20 mouse cellular contexts compared by ENCODE assay signal in genomic region chr15:86415951-86416350, GRCm38 (mm10).
A peak's percentile ranks its signal among the peaks of the same experiment; 100 is the strongest.
DNase-seq lines count a peak whose midpoint lies in the region; ATAC-seq lines count a peak whose summit lies in the region.
"Had no signal": no experiment of that assay in that cellular context is flagged by ENCODE, and none has a peak within 500 bp of the region (broad histone marks: within the 10 kb centered on the region; RNA-seq: fewer than 3 reads in every experiment).

No protein-coding gene starts in this region.

- peak overlapping the region; percentile 70 for H3K27ac ChIP-seq in midbrain, embryonic 10.5 days (replicated peaks)
- no peak overlapping the region for H3K27ac ChIP-seq in midbrain, embryonic 11.5 days (ENCODE audit: low read depth, low read length)
- H3K27ac ChIP-seq in hindbrain, embryonic 12.5 days = peak overlapping the region; percentile 76
- peak overlapping the region; percentile 68 for H3K27ac ChIP-seq in midbrain, embryonic 15.5 days
- H3K27ac ChIP-seq: embryonic facial prominence, embryonic 15.5 days; heart, embryonic 10.5 days; kidney, postnatal 0 days; liver, embryonic 12.5 days; lung, embryonic 15.5 days had no signal

- H3K4me3 ChIP-seq in midbrain, embryonic 10.5 days = no peak overlapping the region
- no peak overlapping the region for H3K4me3 ChIP-seq in midbrain, embryonic 11.5 days (ENCODE audit: low read depth, low read length)
- no peak overlapping the region for H3K4me3 ChIP-seq in hindbrain, embryonic 12.5 days
- H3K4me3 ChIP-seq in midbrain, embryonic 15.5 days = no peak overlapping the region
- H3K4me3 ChIP-seq: embryonic facial prominence, embryonic 15.5 days; heart, embryonic 10.5 days; liver, embryonic 12.5 days; lung, embryonic 15.5 days had no signal

- ATAC-seq in midbrain, embryonic 11.5 days (ENCODE audit: low FRiP score) = no peak
- peak; percentile 49; the same call in 1 of the 2 replicates for ATAC-seq in hindbrain, embryonic 12.5 days (ENCODE audit: low FRiP score)
- 0 out of 2 replicates have a peak, but pooled peaks have one; percentile 57 for ATAC-seq in midbrain, embryonic 15.5 days (replicated peaks)
- ATAC-seq in megakaryocyte, adult 5-6 weeks (ENCODE audit: poor library complexity, severe bottlenecking) = no peak
- ATAC-seq: intestine, embryonic 16.5 days; liver, embryonic 12.5 days had no signal

- no peak overlapping the region for H3K9ac ChIP-seq in midbrain, embryonic 11.5 days (ENCODE audit: low read length)
- H3K9ac ChIP-seq in hindbrain, embryonic 12.5 days = no peak overlapping the region
- H3K9ac ChIP-seq in midbrain, embryonic 15.5 days = no peak overlapping the region
- H3K9ac ChIP-seq: embryonic facial prominence, embryonic 15.5 days; liver, embryonic 12.5 days; lung, embryonic 15.5 days had no signal

- WGBS in midbrain, embryonic 10.5 days = 51% methylated on average over 6 of the region's 6 CpGs
- WGBS in midbrain, embryonic 11.5 days = 28% methylated on average over 6 of the region's 6 CpGs
- WGBS in hindbrain, embryonic 12.5 days = 36% methylated on average over 6 of the region's 6 CpGs
- 13% methylated on average over 6 of the region's 6 CpGs for WGBS in midbrain, embryonic 15.5 days

- no peaks in the 10 kb centered on the region for H3K36me3 ChIP-seq in midbrain, embryonic 10.5 days
- no peaks in the 10 kb centered on the region for H3K36me3 ChIP-seq in midbrain, embryonic 11.5 days (ENCODE audit: control insufficient read depth, insufficient read depth, low read length)
- no peaks in the 10 kb centered on the region for H3K36me3 ChIP-seq in hindbrain, embryonic 12.5 days
- H3K36me3 ChIP-seq in midbrain, embryonic 15.5 days (replicated peaks) = no peaks in the 10 kb centered on the region
- H3K36me3 ChIP-seq: embryonic facial prominence, embryonic 15.5 days; heart, embryonic 10.5 days; liver, embryonic 12.5 days; lung, embryonic 15.5 days had no signal

- peaks cover 12% of the 10 kb centered on the region for H3K27me3 ChIP-seq in midbrain, embryonic 10.5 days (ENCODE audit: low read depth, poor library complexity, severe bottlenecking)
- H3K27me3 ChIP-seq in midbrain, embryonic 11.5 days (ENCODE audit: control insufficient read depth, insufficient read depth, low read length) = no peaks in the 10 kb centered on the region
- H3K27me3 ChIP-seq in hindbrain, embryonic 12.5 days = peaks cover 7% of the 10 kb centered on the region
- no peaks in the 10 kb centered on the region for H3K27me3 ChIP-seq in midbrain, embryonic 15.5 days (replicated peaks)
- H3K27me3 ChIP-seq: embryonic facial prominence, embryonic 15.5 days; liver, embryonic 12.5 days; lung, embryonic 15.5 days had no signal

- DNase-seq in midbrain, embryonic 10.5 days (ENCODE audit: low spot score) = no peak
- no peak for DNase-seq in midbrain, embryonic 11.5 days (ENCODE audit: low spot score, missing footprints)
- DNase-seq in layer of hippocampus, adult 9-10 months (ENCODE audit: low spot score) = no peak
- no peak for DNase-seq in cerebellum, postnatal 10 days
- DNase-seq in thymus, postnatal 36 days = no peak
- DNase-seq: adrenal gland, postnatal 36 days; gastrocnemius, postnatal 25 days; layer of hippocampus, adult 9-11 months; left cerebral cortex, postnatal 4 days; right cerebral cortex, adult 18-20 months; thymus, postnatal 4 days had no signal

- H3K4me2 ChIP-seq in midbrain, embryonic 11.5 days = no peak overlapping the region
- no peak overlapping the region for H3K4me2 ChIP-seq in hindbrain, embryonic 12.5 days (replicated peaks)
- no peak overlapping the region for H3K4me2 ChIP-seq in midbrain, embryonic 15.5 days
- H3K4me2 ChIP-seq: embryonic facial prominence, embryonic 15.5 days; liver, embryonic 12.5 days; lung, embryonic 15.5 days had no signal

- H3K4me1 ChIP-seq in midbrain, embryonic 10.5 days = peaks cover 59% of the 10 kb centered on the region
- peaks cover 30% of the 10 kb centered on the region for H3K4me1 ChIP-seq in midbrain, embryonic 11.5 days (ENCODE audit: control insufficient read depth, insufficient read depth, low read length)
- H3K4me1 ChIP-seq in hindbrain, embryonic 12.5 days = peaks cover 60% of the 10 kb centered on the region
- H3K4me1 ChIP-seq in midbrain, embryonic 15.5 days = peaks cover 27% of the 10 kb centered on the region
- H3K4me1 ChIP-seq: embryonic facial prominence, embryonic 15.5 days; lung, embryonic 15.5 days had no signal

- no peaks in the 10 kb centered on the region for H3K9me3 ChIP-seq in midbrain, embryonic 10.5 days (replicated peaks)
- H3K9me3 ChIP-seq in midbrain, embryonic 11.5 days (ENCODE audit: control insufficient read depth, low read length) = no peaks in the 10 kb centered on the region
- H3K9me3 ChIP-seq in hindbrain, embryonic 12.5 days (replicated peaks) = no peaks in the 10 kb centered on the region
- no peaks in the 10 kb centered on the region for H3K9me3 ChIP-seq in midbrain, embryonic 15.5 days
- H3K9me3 ChIP-seq: embryonic facial prominence, embryonic 15.5 days; heart, embryonic 10.5 days; liver, embryonic 12.5 days; lung, embryonic 15.5 days had no signal

Comparison
In these comparisons a context has a peak if more than half of its experiments do, and no peak if none do; other contexts are left out.
1. ATAC-seq: peak in hindbrain, embryonic 12.5 days (single experiment) and midbrain, embryonic 15.5 days (single experiment); none in midbrain, embryonic 11.5 days (single experiment) and megakaryocyte, adult 5-6 weeks (single experiment).